Mouse (Mus musculus) brain, adult 10 weeks (tissue): ENCODE measurements around the gene Hgd. TPM values are rescaled to one million over a fixed set of nuclear protein-coding genes. Genes with fewer than 3 reads are reported as not detected.

Experiments
- polyA plus RNA-seq: library from polyadenylated mRNA; stranded (reverse); fragments of 350-450 nt; fragmentation: Illumina TruSeq; extraction: RNeasy Lipid Tissue Mini Kit (QIAGEN cat#74804); gene quantifications from one replicate; pipeline ENCODE4 v1.2.3, GENCODE M21; 2015; ENCODE audit warnings: low read depth, low replicate concordance

Hgd gene
- polyA plus RNA-seq = 0.33 TPM

DNA sequence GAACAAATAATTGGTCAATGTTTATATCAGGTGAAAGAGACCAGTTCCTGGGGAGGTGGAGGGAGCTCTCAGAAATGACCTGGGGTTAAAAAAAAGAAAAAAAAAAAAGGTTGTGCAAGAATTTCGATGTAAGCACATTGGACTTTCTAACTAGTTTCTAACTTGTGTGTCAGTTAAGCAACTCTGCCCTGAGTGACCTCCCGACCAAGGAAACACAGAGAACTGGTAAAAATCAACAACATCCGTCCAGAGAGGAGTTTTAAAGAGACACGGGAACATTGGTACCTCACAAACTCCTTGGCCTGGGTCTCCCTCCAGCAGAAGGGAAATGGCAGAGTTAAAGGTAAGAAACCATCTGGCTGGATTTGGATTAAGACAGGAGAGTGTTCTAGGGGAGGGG is at the start of gene Hgd:
Gene Hgd, plus strand, starts transcription at position 160 of the 400 bp plus-strand sequence.

DNA sequence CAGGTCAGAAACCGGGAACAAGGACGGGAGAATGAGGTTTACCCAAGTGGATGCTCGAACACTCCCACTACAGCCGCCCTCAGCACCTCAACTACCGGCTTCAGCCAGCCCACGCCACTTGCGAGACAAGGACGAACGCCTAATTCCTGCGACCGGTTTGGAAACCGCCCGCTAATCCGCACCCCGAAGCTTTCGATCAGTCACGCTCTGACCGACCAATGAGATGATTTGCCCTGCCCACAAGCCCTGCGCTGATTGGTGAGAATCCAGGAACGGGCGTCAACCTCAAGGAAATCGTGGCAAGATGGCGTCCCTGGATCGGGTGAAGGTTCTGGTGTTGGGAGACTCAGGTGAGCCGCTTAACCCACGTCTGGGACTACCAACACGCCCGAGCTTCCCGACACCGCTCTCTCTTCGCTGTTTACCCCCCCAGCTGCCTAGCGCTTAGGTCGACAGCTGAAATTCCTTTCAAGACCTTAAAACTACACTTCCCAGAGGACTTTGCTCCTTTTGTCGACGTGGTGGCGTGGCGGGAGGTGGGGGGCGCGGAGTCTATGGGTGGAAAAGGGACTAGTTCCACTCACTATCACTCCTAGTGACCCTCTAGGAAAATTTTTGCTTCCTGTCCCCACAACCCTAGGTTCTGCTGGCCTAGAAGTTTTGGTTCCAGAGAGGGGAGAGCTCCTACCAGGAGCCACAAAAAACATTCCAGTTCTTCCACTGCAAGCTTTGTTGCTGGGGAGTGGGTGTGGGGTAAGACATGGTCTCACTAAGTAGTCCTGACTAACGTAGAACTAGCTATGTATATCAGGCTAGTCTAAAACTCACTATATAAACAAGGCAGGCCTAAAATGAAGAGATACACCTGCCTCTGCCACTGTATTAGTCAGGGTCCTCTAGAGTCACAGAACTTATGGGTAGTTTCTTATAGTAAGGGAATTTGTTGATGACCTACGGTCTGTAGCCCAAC is 40.1 kb upstream of the Hgd start, which contains the start of the genes Gtf2e1 and Rabl3:
Gene Gtf2e1, minus strand, starts transcription at position 179 of the 970 bp plus-strand sequence.
Gene Rabl3, plus strand, starts transcription at position 275 of the 970 bp plus-strand sequence.

DNA sequence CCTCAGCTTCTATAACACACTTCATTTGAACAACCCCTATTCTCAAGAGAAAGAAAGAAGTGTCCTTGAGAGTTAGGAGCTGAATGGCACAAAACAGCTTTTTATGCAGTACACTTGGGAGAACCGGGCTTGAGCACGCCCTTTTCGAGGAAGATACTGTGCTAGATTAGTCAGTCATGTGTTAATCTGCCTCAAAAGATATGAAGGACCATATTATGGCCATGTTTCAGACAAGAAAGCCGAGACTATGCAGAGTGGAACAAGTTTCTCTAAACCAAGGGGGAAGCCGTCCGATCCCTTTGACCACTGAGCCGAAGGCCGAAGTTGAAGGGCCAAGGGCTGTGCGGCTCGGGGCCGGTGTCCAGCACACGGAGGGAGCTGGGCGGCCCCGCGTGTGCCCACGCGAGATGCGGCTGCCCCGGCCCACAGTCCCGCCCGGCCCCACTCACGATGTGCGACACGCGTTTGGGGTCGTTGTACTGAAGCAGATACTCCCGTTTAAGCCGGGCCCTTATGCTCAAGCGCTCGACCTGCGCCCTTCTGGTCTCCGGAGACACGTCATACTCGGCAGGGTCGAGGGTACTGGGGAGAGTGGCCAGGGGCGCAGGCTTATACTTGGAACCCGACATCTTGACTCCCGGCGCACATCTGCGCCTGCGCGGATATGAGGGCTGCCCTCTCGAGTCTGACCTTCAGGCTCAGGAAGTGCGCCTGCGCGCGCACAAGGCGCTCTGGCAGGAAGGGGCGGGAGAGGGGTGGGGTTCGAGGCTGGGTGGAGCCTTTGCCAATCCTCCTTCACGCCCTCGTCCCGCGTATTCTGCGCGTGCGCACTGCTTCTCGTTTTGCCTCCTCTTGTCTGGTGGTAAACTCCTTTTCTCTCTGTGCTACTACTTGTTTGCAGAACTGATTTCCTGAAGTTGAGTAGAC is 74.0 kb downstream of the Hgd start, which contains the start of gene Ndufb4:
Gene Ndufb4, minus strand, starts transcription at position 723 of the 927 bp plus-strand sequence.

Other genes starting within 250 kb of the Hgd start
- 37.0 TPM for gene Stxbp5l, start 195.2 kb upstream of the Hgd start, polyA plus RNA-seq
- 14.9 TPM for gene Gtf2e1, start 40.4 kb upstream of the Hgd start, polyA plus RNA-seq
- 11.1 TPM for gene Rabl3, start 40.3 kb upstream of the Hgd start, polyA plus RNA-seq
- gene Ndufb4, start 74.3 kb downstream of the Hgd start, polyA plus RNA-seq = 90.3 TPM
- gene Fstl1, start 196.7 kb downstream of the Hgd start, polyA plus RNA-seq = 25.9 TPM